ENCODE assay signal across 8 mouse cellular contexts in the genomic region with DNA sequence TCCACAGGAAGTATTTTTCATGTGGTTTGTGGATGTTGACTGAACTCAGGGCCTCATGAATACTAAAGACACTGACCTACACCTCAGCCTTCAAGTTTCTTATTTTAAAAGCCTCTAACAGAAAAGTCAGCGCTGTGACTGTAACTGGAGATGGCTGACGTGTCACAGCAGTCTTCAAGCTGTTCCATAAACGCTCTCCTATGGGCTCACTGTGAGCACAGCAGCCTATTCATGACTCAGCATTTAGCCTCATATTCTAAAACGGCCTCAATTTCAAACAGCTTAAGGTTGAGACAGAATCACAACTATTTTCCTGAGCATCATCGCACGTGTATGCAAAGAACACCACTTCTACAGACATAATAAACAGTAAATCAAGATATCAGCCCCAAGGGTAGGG. TPM values are rescaled to one million over a fixed set of nuclear protein-coding genes. Genes with fewer than 3 reads are reported as not detected.
DNase-seq lines count a peak whose midpoint lies in the region; ATAC-seq and TF ChIP-seq lines count a peak whose summit lies in the region.
"Had no signal": no experiment of that assay in that cellular context is flagged by ENCODE, and none has a peak within 500 bp of the region (broad histone marks: within the 10 kb centered on the region; RNA-seq: fewer than 3 reads in every experiment).

No protein-coding gene starts in this region.

- TF ChIP-seq CTCF in CH12.LX (conservative IDR thresholded peaks at IDR 0.05 in 1 of 2, IDR thresholded peaks at IDR 0.05 in 1 of 2; ENCODE audit: low read depth in 2 of 2, low read length in 2 of 2) = no peak

- 29% methylated on average over 6 of the region's 6 CpGs for WGBS in kidney, embryonic 15.5 days
- 43% methylated on average over 6 of the region's 6 CpGs for WGBS in liver, embryonic 13.5 days (ENCODE audit: insufficient replicate concordance)
- WGBS in forebrain, embryonic 12.5 days = 67% methylated on average over 6 of the region's 6 CpGs

- TF ChIP-seq EP300 in CH12.LX (IDR thresholded peaks at IDR 0.05; ENCODE audit: low read length) = no peak

- no peak overlapping the region for H3K27ac ChIP-seq in kidney, embryonic 15.5 days
- H3K27ac ChIP-seq in CH12.LX (ENCODE audit: insufficient read depth, low read depth) = peak overlapping the region; percentile 57
- H3K27ac ChIP-seq in liver, embryonic 13.5 days = peak overlapping the region; percentile 74
- no peak overlapping the region for H3K27ac ChIP-seq in forebrain, embryonic 12.5 days

- H3K4me2 ChIP-seq in kidney, embryonic 15.5 days = no peak overlapping the region
- H3K4me2 ChIP-seq in CH12.LX (ENCODE audit: insufficient read depth, low read depth, poor library complexity, severe bottlenecking) = peak overlapping the region; percentile 75
- H3K4me2 ChIP-seq in liver, embryonic 13.5 days = peak overlapping the region; percentile 37
- H3K4me2 ChIP-seq in forebrain, embryonic 12.5 days = no peak overlapping the region

- DNase-seq in kidney, adult 18-20 months = no peak
- DNase-seq in CH12.LX (ENCODE audit: extremely low read depth) = no peak
- DNase-seq in c-Kit-positive CD71-positive TER-119-positive erythroid progenitor cells, embryonic 14.5 days (ENCODE audit: low spot score) = peak; percentile 44
- peak; percentile 32 for DNase-seq in liver, embryonic 13.5 days
- DNase-seq in ovary, postnatal 36 days (ENCODE audit: low spot score) = no peak
- DNase-seq: adrenal gland, postnatal 36 days had no signal

- TF ChIP-seq RAD21 in CH12.LX (IDR thresholded peaks at IDR 0.05; ENCODE audit: low read depth, low read length) = no peak

- 0 out of 2 replicates have a peak, but pooled peaks cover 4% of the 10 kb centered on the region for H3K4me1 ChIP-seq in kidney, embryonic 15.5 days
- H3K4me1 ChIP-seq in CH12.LX (ENCODE audit: control insufficient read depth in 1 of 2, insufficient read depth in 2 of 2) = peaks cover 7 to 69% of the 10 kb centered on the region in 2 experiments
- H3K4me1 ChIP-seq in liver, embryonic 13.5 days (replicated peaks) = peaks cover 57% of the 10 kb centered on the region
- peaks cover 23% of the 10 kb centered on the region for H3K4me1 ChIP-seq in forebrain, embryonic 12.5 days

- H3K36me3 ChIP-seq in kidney, embryonic 15.5 days = peaks cover 10% of the 10 kb centered on the region
- H3K36me3 ChIP-seq in CH12.LX (replicated peaks in 1 of 2; ENCODE audit: control insufficient read depth in 1 of 2, insufficient read depth in 1 of 2, low read length in 1 of 2) = peaks cover 9 to 55% of the 10 kb centered on the region in 2 experiments
- H3K36me3 ChIP-seq in liver, embryonic 13.5 days = peaks cover 75% of the 10 kb centered on the region
- H3K36me3 ChIP-seq in forebrain, embryonic 12.5 days (replicated peaks) = peaks cover 18% of the 10 kb centered on the region

- no peaks in the 10 kb centered on the region for H3K9me3 ChIP-seq in kidney, embryonic 15.5 days (replicated peaks)
- H3K9me3 ChIP-seq in CH12.LX (replicated peaks; ENCODE audit: low read length) = peaks cover 2% of the 10 kb centered on the region
- H3K9me3 ChIP-seq in liver, embryonic 13.5 days (replicated peaks) = no peaks in the 10 kb centered on the region
- H3K9me3 ChIP-seq in forebrain, embryonic 12.5 days = no peaks in the 10 kb centered on the region

- peaks cover 8% of the 10 kb centered on the region; the same call in 1 of the 2 replicates for H3K79me2 ChIP-seq in CH12.LX (replicated peaks; ENCODE audit: control insufficient read depth, extremely low read depth, insufficient read depth, poor library complexity, severe bottlenecking)

- no peak for TF ChIP-seq POLR2A in CH12.LX (IDR thresholded peaks at IDR 0.05; ENCODE audit: low read depth, low read length)

- in situ Hi-C loops in CH12.LX (cut with MboI; ENCODE audit: low pct_ligation_motif_present, low pct_unique_long_range_greater_than_20kb, low sequenced_read_pairs) = no loop called here

- dilution Hi-C loops in CH12.LX (cut with MboI; ENCODE audit: extremely low pct_ligation_motif_present, extremely low pct_unique_long_range_greater_than_20kb, low sequenced_read_pairs) = no loop called here

- 0 out of 2 replicates have a peak, but pooled peaks have one; percentile 38 for ATAC-seq in kidney, embryonic 15.5 days (replicated peaks; ENCODE audit: low FRiP score)
- peak; percentile 88 for ATAC-seq in liver, embryonic 13.5 days (ENCODE audit: low read depth)
- no peak for ATAC-seq in forebrain, embryonic 12.5 days (ENCODE audit: low FRiP score)

- no peak overlapping the region for H3K9ac ChIP-seq in kidney, embryonic 15.5 days
- peak overlapping the region; percentile 53 for H3K9ac ChIP-seq in CH12.LX (ENCODE audit: insufficient read depth, low read depth)
- peak overlapping the region; percentile 43 for H3K9ac ChIP-seq in liver, embryonic 13.5 days
- no peak overlapping the region for H3K9ac ChIP-seq in forebrain, embryonic 12.5 days

- H3K27me3 ChIP-seq in kidney, embryonic 15.5 days = no peaks in the 10 kb centered on the region
- H3K27me3 ChIP-seq in CH12.LX (replicated peaks) = no peaks in the 10 kb centered on the region
- no peaks in the 10 kb centered on the region for H3K27me3 ChIP-seq in liver, embryonic 13.5 days
- no peaks in the 10 kb centered on the region for H3K27me3 ChIP-seq in forebrain, embryonic 12.5 days

- no peak overlapping the region for H3K4me3 ChIP-seq in kidney, embryonic 15.5 days (replicated peaks)
- H3K4me3 ChIP-seq in CH12.LX (replicated peaks in 1 of 3; ENCODE audit: low read depth in 2 of 3, low read length in 2 of 3, poor library complexity in 1 of 3) = peak overlapping the region in 1 of 3 experiments; percentile 18
- H3K4me3 ChIP-seq in liver, embryonic 13.5 days (replicated peaks) = peak overlapping the region; percentile 6; the same call in 1 of the 2 replicates
- no peak overlapping the region for H3K4me3 ChIP-seq in forebrain, embryonic 12.5 days (replicated peaks)

TF ChIP-seq in CH12.LX, 34 proteins besides CTCF, POLR2A, EP300 and RAD21:
- no peak for TF ChIP-seq KAT2A (IDR thresholded peaks at IDR 0.05; ENCODE audit: insufficient replicate concordance, low read length)
- 0 out of 2 replicates have a peak, but pooled peaks have one; percentile 7 for TF ChIP-seq BHLHE40 (IDR thresholded peaks at IDR 0.05; ENCODE audit: low read depth, low read length)
- 0 out of 2 replicates have a peak, but pooled peaks have one; percentile 15 for TF ChIP-seq MAX (IDR thresholded peaks at IDR 0.05; ENCODE audit: low read length)
- TF ChIP-seq MAFK (IDR thresholded peaks at IDR 0.05; ENCODE audit: insufficient replicate concordance, low read length) = peak; percentile 94
- no peak for TF ChIP-seq SIN3A (IDR thresholded peaks at IDR 0.05; ENCODE audit: low read length)

RNA-seq across cellular contexts. Expression of a gene that starts 11.8 kb away (rescaled TPM):
- polyA plus RNA-seq in kidney, embryonic 15.5 days (2015; fragmentation: Nextera tagmentation; extraction: Ambion mirVana) = 23.2 and 25.7 TPM in 2 replicates
- total RNA-seq in CH12.LX (2012; rRNA removed) = 9.0 and 10.2 TPM in 2 replicates
- 22.1 and 25.2 TPM in 2 replicates for total RNA-seq in CH12.LX (2014; rRNA removed)
- polyA plus RNA-seq in CH12.LX (2012; ENCODE audit: insufficient read length, low read depth) = 25.0 and 27.3 TPM in 2 replicates
- 40.9 and 51.1 TPM in 2 replicates for polyA plus RNA-seq in liver, embryonic 13.5 days (2015; fragmentation: Nextera tagmentation; extraction: Ambion mirVana)
- polyA plus RNA-seq in forebrain, embryonic 12.5 days (2016; fragmentation: Nextera tagmentation; extraction: Ambion mirVana) = 44.1 and 52.2 TPM in 2 replicates

Comparison
In these comparisons a context has a peak if more than half of its experiments do, and no peak if none do; other contexts are left out.
1. H3K27ac ChIP-seq: peak in CH12.LX (single experiment) and liver, embryonic 13.5 days (single experiment); none in kidney, embryonic 15.5 days (single experiment) and forebrain, embryonic 12.5 days (single experiment).
2. H3K4me2 ChIP-seq: peak in CH12.LX (single experiment) and liver, embryonic 13.5 days (single experiment); none in kidney, embryonic 15.5 days (single experiment) and forebrain, embryonic 12.5 days (single experiment).
3. H3K9ac ChIP-seq: peak in CH12.LX (single experiment) and liver, embryonic 13.5 days (single experiment); none in kidney, embryonic 15.5 days (single experiment) and forebrain, embryonic 12.5 days (single experiment).
4. DNase-seq: peak in c-Kit-positive CD71-positive TER-119-positive erythroid progenitor cells, embryonic 14.5 days (single experiment) and liver, embryonic 13.5 days (single experiment); none in kidney, adult 18-20 months (single experiment), CH12.LX (single experiment) and ovary, postnatal 36 days (single experiment).